Mouse (Mus musculus): ENCODE measurements at regions not wholly inside any gene's neighbourhood (a gene's known extent, or its start where the extent isn't known, plus 50 kb on each side); places are given as distances from the start of the nearest gene placed in this dataset.

DNA sequence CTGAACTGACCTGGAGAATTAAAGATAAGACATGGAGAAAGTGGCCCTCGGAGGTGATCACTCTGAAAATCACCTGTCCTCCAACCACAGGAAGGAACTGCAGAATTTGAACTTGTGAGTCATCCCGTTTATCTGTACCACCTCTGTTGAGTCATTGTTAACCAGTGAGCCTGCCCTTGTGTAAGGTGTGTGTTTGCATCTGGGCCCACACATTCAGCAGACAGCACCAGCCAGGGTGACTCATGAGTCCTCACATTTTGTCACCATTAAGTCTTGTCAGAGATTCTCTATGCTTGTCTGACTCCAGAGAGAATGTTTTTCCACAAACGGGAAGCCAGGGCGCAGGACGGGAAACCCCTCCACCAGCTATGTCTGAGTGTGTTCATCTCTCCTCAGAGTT lies 75.0 kb upstream of the Tspan2 start:
- intact Hi-C loops (cut with DNase I) = no loop called here
- no peak for DNase-seq (ENCODE audit: low spot score in 2 of 2)

- intact Hi-C loops (cut with DNase I) = no loop called here
- DNase-seq (ENCODE audit: low spot score in 2 of 2) = no peak
These were observed 73.0 kb upstream of the Tspan2 start for GRCm38 (mm10) chr3:102661296-102661695.

- DNase-seq (ENCODE audit: low spot score in 2 of 2) = no peak
- intact Hi-C loops (cut with DNase I) = no loop called here
These were observed 70.6 kb upstream of the Tspan2 start for GRCm38 (mm10) chr3:102663711-102664110.

GRCm38 (mm10) chr3:102664665-102665190 lies 69.6 kb upstream of the Tspan2 start:
- no peak for DNase-seq (ENCODE audit: low spot score in 2 of 2)
- intact Hi-C loops (cut with DNase I) = no loop called here

DNA sequence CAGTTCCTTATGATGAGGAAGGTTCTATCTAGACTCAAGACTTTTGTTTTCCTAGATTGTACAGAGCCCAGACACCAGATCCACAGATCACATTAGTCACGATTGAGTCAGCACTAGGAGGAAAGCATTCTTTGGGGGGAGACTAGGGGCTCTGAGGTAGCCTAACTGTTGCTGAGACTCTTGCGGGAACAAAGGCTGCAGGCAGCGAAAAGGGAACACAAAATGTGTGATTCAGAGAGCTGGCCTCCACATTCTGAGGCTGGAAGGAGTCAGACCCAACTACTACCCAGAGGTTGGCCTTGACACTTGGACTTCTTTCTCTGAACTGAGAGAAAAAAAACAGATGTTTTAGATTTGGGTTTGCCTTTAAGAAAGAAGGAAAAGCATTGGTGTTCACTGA lies 66.5 kb upstream of the Tspan2 start:
- intact Hi-C loops (cut with DNase I) = no loop called here
- DNase-seq (ENCODE audit: low spot score in 2 of 2) = no peak

- no peak for DNase-seq (ENCODE audit: low spot score in 2 of 2)
- intact Hi-C loops (cut with DNase I) = no loop called here
These were observed 65.8 kb upstream of the Tspan2 start for GRCm38 (mm10) chr3:102668556-102668955.

DNA sequence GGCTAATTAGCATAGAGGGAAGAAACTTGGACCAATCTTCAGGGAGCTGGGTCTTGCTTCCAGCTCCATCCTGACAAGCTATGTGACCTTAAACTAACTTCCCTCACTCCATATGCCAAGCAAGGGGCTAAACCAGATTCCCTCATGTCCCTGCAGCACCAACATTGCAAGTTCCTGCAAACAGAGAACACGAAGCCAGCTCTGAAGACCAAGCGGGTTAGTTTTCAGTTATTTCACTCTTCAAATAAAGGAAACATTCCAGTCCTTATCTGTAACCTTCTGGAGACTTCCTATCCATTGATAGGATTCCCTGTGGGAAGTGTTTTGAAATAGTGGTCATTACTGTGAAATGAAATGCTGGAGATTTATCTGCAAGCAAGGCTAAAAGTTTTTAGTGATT lies 64.4 kb upstream of the Tspan2 start:
- DNase-seq (ENCODE audit: low spot score in 2 of 2) = no peak
- intact Hi-C loops (cut with DNase I) = no loop called here

GRCm38 (mm10) chr3:102670557-102670956 lies 63.8 kb upstream of the Tspan2 start:
- intact Hi-C loops (cut with DNase I) = no loop called here
- DNase-seq (ENCODE audit: low spot score in 2 of 2) = no peak

DNA sequence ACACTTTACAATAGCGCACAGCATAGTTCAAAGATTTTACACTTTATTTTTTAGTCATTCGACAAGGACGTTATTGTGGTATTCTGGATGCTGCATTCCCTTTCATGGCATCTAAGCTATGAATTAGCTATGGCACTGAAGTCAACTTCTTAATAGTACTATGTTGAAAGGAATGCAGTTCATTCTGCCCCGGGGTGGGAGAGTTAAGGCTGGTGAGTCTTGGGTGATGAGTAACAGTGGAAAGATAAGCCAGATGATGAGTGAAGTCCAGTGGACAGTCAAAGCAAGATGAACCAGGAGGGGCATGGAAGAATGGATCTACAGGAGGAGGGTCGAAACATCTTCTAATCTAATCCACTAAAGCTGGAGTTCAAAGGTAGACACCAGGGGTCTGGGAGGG lies 63.4 kb upstream of the Tspan2 start:
- no peak for DNase-seq (ENCODE audit: low spot score in 2 of 2)
- intact Hi-C loops (cut with DNase I) = no loop called here

DNA sequence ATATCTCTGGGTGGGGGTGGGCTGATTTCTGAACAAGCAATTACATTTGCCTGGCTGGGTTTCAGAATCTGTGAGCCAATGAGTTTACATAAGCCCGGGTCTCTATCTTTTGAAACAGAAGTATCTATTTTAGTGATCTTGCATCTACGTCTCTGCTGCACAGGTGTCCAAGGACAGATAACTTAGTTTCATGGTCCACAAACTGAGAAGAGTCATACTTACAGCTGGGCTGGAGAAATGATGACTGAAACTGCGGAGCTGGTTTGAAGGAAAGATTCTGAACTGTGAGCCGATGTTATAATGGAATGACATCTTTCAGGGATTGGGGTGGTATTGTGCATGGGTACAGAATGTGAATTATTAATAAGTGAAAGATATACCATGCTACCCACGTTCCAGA lies 60.8 kb upstream of the Tspan2 start:
- intact Hi-C loops (cut with DNase I) = no loop called here
- DNase-seq (ENCODE audit: low spot score in 2 of 2) = no peak

- intact Hi-C loops (cut with DNase I) = no loop called here
These were observed 60.3 kb upstream of the Tspan2 start for GRCm38 (mm10) chr3:102674068-102674467.

GRCm38 (mm10) chr3:102676946-102677534 lies 57.3 kb upstream of the Tspan2 start:
- DNase-seq (ENCODE audit: low spot score in 2 of 2) = peak; percentile 63 to 64
- intact Hi-C loops (cut with DNase I) = no loop called here

More at GRCm38 (mm10) chr3:102674068-102674467, 60.3 kb upstream of the Tspan2 start:
- no peak for DNase-seq (ENCODE audit: low spot score in 2 of 2)

- intact Hi-C loops (cut with DNase I) = no loop called here
These were observed 55.8 kb upstream of the Tspan2 start for GRCm38 (mm10) chr3:102678516-102678915.

DNA sequence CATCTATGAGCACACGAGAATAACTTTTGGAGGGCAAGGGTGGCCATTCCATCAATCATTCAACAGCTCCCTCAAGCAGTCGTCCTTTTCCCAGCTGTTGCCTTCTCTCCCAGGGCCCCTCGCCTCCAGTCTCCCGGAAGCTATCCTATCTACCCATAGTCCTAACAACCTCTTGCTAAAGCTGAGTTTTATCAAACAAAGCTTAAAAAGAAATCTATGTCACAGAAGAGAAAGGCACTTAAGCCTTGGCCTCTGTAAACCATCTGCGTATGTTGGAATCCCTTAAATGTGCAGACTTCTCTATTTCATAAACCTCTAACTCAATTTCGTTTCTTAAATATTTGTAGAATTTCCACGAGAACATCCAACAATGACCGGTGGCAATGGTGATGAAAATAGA lies 51.9 kb upstream of the Tspan2 start:
- no peak for DNase-seq (ENCODE audit: low spot score in 2 of 2)
- intact Hi-C loops (cut with DNase I) = no loop called here

More at GRCm38 (mm10) chr3:102678516-102678915, 55.8 kb upstream of the Tspan2 start:
- no peak for DNase-seq (ENCODE audit: low spot score in 2 of 2)

GRCm38 (mm10) chr3:102683541-102683940 lies 50.8 kb upstream of the Tspan2 start:
- no peak for DNase-seq (ENCODE audit: low spot score in 2 of 2)
- intact Hi-C loops (cut with DNase I) = no loop called here
